Mouse (Mus musculus): ENCODE results near the gene Asrgl1.
"Not testable (repeated sequence)": the region's sequence is repeated elsewhere in the genome, so short reads cannot be mapped to it uniquely, and the experiment has no call there.

Asrgl1 gene

DNA sequence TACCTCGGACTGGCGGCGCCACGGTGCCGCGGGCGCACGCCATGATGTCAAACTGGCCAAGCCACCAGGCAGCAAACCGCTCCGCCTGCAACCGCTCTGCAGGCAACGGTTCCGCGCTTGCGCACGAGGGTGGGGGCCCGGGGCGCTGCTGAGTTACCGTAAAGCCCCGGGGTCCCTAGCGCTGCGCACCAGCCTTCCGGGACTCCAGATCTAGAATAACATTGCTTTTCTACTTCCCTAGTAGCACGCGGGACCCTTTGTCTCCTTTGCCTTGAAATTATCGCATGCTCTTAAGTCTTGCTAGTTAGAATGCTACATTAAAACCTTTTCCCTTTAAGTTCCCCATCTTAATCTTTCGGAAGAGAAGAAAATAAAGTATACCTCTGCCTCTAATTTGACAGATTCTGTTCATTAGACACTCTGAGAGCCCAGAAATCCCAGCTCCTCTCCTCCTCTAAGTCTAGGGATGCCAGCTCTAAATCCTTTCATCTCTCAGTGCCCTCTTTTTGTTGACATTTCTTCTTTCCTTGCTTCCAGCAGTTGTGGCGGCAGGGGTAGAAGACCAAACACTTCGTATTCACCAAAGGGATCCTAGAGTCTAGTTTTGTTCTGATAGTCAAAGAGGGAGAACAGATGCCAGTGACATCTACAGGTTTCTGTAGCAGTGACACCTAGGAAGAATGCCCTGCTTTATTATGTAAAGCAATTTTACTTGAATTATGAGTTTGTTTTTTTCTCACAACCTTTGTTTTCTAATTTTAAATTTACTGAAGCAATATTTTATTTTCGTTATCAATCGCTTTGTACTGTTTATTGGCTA lies at the start of gene Asrgl1:
Gene Asrgl1, minus strand, starts transcription at position 125 of the 820 bp plus-strand sequence.
- DNase-seq, result peak; percentile 89

DNA sequence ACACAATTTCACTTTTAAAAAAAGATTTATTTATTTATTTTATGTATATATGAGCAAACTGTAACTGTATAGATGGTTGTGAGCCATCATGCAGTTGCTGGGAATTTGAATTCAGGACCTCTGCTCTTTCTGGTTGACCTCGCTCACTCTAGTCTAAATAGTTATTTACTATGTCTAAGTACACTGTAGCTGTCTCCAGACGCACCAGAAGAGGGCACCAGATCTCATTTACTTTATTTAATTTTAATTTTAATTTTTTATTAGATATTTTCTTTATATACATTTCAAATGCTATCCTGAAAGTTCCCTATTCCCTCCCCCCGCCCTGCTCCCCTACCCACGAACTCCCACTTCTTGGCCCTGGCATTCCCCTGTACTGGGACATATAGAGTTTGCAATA lies 10.8 kb upstream of the Asrgl1 start:
- no peak for DNase-seq

DNA sequence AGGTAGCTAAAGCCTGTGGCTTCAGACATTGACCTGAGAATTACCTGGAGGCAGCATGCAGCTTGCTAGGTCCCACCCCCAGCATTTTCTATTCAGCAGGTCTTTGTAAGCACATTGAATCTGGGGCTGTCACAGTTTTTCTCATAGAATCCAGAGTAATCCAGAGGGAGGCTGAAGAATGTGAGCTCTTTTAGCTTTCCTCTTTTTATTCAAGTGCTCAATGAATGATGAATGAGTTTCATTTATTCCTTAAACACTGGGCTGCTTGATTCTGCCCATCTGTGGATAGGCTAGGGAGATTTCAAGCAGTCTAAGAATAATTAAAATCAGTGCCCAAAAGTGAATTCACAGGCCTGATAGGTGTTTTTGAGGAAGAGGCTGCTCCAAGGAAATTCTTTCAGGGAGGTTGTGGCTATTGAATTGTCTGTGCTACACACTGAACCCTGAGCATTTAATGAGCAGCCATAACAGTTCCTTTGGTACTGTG lies 8.2 kb upstream of the Asrgl1 start:
- DNase-seq, result no peak

DNA sequence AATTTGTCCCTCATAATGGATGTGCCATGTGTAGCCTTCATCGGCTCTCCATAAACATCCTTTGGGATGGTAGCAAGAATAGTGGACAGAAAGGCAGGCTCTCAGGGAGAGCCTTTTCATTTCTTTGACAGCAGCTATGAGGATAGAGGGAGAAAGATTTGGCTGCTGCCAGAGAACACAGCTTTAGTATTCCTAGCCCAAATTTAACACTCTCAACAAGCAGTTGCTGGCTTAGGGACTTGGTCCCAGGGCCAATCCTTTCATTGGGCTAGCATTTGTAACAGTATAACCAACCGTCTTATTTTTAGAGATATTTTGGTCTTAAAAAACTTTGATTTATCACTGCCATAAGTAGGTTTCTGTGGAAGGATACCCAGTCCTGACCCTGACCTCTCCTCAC lies 7.8 kb upstream of the Asrgl1 start:
- DNase-seq, result no peak

DNA sequence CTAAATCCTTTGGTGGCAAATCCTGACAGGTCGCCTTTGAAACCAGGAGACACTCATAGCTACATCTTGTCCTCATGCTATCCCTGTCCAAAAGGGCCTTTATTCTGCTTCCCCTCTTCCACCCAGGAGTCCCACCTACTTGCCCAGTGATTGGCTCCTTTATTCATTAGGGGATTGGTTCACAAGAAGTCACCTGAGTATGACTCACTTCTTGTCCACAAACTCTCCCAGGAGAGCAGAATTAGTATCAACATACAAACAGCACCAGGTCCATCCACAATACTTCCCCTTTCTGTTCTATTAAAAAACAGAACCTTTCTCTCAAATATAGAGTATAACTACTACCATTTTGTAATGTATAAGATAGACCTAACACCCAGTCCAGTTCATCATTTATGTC lies 4.9 kb upstream of the Asrgl1 start:
- DNase-seq, result not testable (repeated sequence)

DNA sequence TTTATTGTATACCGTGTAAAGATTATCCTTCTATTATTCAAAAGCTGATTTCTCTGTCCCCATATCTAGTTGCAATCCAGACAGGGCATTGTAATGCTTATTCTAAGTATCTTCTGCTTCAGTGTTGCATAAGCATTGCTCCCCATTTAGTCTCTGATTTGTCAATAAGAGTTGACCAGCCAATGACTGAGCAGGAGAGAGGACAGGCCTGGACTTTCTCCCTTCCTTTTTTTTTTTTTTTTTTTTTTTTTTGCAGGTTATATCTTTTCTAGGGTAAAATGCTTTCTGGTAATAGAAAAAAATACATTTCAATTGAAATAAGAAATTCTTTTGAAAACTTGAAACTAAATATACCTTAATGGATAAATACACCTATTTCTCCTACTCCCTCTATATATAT lies 1.7 kb upstream of the Asrgl1 start:
- no peak for DNase-seq

DNA sequence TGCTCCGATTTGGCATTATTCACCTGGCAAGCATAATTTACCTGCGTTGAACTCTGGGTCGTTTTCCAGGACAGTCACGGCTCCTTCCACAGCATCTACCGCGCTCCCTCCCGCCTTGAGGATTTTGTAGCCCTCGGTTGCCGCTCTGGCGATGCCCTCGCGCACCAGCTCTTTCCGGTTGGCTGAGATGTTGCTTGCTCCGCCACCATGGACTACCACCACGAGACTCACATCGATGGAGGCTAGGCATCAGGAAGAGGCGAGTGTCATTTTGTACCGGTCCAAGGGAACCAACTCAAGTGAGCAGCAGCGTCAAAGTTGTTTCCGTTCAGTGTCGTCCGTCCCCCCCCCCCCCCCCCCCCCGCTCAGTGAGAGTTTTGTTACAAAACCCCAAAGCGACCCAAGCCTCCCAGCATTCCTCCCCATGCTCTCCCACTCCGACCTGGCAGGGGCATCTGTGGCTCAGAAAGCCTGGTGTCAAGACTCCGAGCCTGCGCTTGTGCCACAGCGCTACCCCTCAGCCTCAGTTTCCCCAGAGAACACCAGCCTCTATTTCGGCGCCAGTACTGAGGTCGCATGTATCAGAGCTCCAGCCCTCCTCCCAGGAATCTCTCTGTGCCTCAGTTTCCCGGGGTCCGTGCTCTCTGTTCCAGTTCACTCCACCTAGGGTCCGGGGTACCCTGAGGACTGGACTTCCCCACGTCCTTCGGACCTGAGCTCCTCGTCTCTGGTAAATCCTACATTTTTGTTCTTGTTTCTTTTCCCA lies 507 bp downstream of the Asrgl1 start:
- peak; percentile 38 for DNase-seq

DNA sequence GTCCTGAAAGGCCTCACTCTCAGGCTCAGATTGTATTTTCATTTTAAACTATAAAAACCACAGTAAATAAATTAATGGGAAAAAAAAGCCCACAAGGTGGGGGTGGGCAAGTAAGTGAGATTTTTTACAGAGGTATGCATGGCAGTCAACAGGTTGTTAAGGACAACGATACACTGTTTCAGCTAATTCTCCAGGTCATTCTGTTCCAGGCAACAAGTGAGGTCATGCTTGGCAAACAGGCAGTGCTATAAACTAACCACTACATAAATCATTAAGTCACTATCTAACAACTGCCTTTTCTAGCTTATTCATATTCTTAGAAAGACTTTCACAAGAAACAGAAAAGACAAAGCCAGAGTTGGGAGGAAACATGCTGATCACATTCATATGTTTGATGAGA lies 5.4 kb downstream of the Asrgl1 start:
- no peak for DNase-seq

DNA sequence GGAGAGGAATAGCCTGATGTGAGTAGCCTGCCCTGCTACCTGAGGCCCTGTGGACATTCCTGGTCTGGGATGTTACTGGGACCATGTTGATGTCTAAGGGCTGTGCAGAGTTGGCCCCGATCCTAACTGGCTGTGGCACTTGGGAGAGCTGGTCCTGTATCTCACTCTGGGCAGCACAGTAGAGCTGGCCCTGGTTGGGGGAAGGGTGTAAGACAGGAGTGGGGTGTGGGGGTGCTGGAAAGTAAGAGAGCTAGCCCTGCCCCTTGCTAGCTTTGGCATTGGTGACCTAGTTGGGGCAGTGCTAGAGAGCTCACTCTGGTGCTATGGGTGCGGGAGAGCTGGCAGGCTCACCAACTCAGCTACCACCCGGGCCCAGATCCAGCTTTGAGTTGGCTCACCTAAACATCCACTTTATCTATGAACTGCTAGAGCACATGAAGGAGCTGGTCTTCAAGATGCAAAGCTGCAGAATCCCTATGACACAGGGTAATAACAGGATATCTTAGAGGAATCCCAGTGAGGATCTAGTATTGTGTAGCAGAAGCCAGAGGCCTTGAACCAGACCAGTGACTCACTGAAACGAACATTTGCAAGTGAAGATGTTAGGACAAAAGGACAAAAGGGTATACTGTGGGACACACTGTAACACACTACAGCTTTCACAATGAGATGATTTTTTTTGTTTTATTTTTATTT lies 6.8 kb downstream of the Asrgl1 start:
- no peak for DNase-seq

DNA sequence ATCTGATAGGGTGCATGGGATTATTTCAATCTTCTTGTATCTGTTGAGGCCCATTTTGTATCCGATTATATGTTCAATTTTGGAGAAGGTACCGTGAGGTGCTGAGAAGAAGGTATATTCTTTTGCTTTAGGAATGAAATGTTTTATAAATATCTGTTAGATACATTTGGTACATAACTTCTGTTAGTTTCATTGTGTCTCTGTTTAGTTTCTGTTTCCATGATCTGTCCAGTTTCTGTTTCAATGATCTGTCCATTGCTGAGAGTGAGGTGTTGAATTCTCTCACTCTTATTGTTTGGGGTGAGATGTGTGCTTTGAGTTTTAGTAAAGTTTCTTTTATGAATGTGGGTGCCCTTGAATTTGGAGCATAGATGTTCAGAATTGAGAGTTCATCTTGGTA lies 11.4 kb downstream of the Asrgl1 start:
- DNase-seq, result not testable (repeated sequence)

DNA sequence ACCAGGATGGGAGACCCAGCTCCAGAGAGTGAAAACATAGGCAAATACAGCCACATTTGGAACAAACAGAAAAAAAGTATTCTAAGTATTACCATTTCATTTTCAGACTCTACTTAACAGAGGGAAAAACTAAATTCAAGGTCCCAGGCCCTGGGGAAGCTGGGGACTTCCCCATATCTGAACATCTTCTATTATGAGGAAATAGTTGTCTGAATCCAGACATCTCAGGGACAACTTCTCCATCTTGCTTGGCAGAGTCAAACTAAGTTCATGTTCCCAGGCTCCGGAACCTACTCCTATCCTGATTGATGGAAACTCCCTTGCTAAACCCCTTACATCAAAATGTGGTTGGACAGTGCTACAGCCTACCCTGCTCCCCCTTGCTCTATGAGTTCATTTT lies 13.0 kb downstream of the Asrgl1 start:
- DNase-seq, result no peak

DNA sequence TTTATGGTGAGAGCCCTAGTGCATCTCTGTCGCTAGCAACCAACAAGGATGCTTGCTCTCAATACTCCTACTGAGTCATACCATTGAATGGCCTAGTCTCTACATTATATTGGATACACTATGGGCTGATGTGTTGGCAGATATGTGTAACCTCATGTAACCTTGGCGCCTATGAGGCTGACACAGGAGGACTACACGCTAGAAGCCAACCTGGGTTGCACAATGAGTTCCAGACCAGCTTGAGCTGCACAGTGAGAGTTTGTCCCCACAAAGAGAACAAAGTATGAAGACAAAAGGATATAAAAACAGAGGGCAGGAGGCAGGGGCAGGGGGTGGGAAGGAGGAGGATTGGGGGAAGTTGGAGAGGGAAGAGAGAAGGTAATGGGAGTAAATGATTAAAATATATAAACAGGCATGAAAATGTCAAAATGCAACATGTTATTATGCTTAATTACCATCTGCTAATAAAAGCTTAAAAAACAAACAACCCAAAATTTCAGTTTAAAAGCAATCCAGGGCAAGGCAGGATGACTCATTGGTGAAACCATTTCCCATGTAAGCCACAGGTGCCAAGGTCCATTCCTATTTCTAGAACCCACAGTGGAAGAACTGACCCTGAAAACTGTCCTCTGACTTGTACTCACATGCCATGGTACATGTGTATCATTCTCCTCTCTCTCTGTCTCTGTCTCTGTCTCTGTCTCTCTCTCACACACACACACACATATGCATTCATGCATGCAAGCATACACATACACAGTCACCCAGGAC lies 15.6 kb downstream of the Asrgl1 start:
- DNase-seq, result no peak

DNA sequence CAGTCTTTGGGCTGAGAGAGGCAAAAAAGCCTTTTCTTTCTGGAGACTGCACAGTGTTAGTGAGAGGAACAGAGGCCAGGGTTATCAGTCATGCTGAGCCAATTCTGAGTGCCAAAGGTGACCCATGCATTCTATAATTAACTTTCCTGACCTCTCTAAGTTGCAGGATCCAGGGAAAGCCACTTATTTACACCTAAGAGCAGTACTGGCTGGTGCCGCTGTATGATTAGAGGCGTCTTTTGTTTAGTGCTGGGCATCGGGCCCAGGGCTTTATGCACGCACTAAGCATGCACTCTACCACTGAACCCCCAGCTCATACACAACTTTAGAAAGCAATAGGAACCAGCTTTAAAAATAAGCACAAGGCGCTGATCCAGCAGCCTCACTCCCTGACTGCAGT lies 18.2 kb downstream of the Asrgl1 start:
- DNase-seq, result no peak

DNA sequence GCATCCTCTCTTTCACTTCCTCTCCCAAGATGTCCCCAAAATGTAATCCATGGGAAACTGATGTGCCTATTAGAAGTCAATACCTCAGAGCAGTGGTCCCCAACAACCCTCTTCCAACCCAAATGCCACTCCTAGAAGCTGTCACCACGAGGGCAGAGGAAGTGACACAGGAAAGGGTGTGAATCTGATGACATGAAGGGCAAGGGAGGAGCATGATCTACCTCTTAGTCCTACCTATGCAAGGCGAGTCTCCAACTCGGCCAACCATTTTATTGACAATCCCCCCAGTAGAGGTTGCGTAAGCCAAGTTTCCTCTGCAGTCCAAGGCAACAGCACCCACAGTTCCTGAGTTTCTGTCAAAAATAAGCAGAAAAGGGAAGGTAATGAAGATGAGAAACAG lies 19.2 kb downstream of the Asrgl1 start:
- no peak for DNase-seq

DNA sequence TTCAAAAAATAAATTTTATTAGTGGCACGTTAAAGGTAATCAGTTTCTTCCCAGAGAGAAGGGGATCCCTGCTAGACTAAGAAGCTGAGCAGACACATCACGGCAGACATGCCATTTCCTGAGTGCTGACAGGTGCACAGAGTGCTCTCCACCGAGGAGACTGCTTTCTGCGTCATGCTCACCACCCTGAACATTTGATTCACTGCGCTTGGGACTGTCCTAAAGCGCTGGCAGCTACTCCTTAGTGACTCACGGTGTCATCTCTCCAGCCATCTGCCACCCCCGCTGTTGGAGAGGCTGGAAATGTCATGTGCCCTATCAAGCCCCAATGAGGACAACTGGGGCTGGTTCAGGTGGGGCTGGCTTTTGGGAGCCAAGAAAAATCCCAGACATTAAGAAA lies 23.4 kb downstream of the Asrgl1 start:
- DNase-seq, result no peak

DNA sequence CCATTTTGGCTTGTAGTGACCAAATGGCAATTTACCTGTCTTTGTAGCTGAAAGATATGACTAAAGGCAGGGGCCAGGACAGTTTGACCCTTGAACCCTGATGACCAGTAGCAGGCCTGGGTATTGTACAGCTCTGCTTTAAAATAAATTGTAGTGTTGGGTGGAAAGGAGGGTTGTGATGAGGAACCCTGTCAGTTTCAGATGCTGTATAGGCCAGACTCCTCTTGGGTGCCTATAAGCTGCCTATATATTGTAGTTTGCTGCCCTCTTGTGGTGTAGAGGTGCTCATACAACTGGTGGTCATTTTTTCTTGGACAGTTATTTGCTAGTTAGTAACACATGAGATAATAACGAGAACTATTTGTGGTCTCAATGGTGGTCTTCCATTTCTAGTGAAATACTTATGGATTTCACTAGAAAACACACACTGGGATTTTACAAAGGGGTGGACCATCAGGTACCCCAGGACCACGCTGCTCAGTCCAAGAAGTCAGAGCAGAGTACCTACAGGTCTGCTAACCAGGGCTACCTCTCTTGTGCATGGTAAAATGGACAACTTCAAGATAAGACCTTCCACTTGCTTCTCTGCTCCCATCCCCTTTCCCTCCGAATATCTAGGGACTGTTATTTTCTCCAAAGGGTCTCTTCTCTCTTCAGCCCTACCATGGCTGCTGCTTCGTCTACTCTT lies 25.1 kb downstream of the Asrgl1 start:
- peak; percentile 28 for DNase-seq

DNA sequence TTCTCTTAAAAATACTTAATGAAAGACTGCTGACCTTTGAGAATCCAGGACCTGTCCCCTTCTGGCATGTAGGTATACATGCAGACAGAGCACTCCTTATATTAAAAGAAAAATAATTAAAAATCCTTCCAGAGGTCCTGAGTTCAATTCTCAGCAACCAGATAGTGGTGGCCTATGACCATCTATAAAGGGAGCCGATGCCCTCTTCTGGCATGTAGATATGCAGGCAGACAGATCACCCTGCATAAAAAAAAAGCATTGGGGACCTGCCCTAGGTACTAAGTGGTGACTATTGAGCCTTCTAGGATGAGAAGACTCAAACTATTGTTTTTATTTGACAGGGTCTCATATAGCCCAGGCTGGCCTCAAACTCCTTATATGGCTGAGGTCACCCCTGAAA lies 26.9 kb downstream of the Asrgl1 start:
- no peak for DNase-seq

DNA sequence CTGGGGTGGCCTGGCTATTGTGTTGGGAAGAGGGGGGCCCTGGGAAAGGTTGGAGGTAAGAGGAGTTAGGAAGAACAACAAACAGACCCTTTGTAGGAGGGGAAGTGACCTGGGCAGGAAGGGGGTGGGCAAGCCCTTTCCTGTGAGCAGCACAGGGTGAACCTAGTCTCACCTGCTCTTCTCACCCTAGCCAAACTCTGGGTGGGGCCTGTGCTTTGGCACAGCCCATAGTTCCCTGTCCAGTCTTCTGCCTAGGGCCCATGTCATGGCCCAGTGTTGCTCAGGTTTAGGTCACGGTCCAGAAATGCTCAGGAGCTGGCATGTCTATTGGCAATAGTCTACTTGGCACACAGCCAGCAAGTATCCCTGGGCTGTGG lies 28.1 kb downstream of the Asrgl1 start:
- DNase-seq, result no peak

DNA sequence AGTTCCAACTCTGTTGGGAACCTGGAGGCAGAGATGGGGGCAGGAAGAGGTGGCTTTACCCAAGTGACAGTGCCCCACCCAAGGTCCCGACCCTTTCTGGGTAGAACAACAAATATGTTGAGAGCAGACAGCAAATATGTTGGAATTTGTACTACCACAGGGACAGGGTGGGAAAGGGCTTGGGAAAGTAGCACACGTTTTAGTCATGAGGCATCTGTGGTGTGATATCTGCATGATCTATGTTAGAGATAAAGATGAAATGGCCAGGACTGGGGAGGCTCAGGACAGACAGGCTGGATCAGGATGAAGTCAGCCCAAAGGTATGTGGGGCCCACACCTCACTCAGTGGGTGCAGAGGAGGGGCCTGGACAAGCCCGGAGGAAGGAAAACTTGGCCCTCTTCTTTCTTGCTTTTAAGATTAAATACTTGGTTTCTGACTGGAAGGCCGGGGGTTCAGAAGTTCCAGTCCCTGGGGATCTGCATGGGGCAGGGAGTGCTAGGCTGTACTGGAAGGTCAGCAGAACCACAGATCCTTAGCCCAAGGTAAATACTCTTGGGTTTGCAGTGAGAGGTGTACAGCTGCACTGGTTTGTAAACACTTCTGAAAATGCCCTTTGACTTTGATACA lies 28.6 kb downstream of the Asrgl1 start:
- no peak for DNase-seq

DNA sequence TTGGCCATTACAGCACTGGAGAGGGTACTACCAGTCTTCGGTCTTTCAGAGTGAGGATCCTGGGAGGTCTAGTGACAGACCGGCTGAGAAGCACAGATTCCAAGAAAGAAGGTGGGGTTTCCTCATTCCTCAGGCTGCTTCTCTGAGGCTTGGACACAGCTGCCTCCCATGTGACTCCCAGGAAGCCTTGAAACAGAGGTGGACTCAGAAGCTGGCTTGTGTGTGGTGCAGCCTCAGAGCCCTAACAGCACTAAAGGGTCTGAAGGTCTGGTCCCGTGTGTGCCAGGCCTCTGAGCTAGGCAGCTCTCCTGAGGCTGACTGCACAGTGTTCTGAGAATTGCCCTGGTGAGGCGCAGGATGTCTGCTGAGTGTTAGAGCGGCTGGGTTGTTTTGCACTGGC lies 29.3 kb downstream of the Asrgl1 start:
- DNase-seq, result no peak

DNA sequence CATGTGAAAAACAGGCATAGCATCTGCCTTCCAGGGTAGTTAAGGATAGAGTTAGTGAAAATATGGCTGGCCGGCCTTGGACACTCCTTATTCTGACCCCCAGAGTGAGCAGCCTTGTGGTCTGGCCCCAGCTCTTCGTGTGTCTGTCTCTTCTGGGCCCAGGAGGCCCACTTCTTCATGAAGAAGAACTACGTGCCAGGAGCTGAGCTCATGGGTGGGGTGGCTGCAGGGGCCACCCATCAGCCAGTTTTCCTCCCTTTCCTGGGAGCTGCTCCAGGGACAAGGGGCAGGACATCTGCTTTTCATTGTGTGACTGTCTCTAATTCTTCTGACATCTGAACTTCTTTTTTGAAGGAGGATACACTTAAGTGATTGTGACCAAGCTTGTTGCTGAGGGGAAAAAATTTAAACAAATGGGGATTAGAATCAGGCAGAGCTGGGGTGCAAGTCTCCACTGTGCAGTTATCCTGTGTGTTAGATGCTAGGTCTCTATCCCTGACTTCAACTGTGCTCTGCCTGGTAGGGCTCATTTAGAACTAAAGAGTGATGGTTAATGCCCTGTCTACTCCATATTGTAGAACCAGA lies 30.2 kb downstream of the Asrgl1 start:
- DNase-seq, result no peak
